Mouse (Mus musculus) liver, embryonic 14.5 days (tissue): ENCODE measurements at regions not wholly inside any gene's neighbourhood (a gene's known extent, or its start where the extent isn't known, plus 50 kb on each side); places are given as distances from the start of the nearest gene placed in this dataset.
A peak's percentile ranks its signal among the peaks of the same experiment; 100 is the strongest.

Experiments
- ATAC-seq: fragments of 200-750 bp; cut with Nextera tagmentation; 2 replicates; pipeline ENCODE4 v1.8.0; 2017; ENCODE audit warnings: moderate number of reproducible peaks, mild to moderate bottlenecking, moderate library complexity; ENCODE audit not compliant: insufficient read depth
- DNase-seq, 3 experiments: peaks; one replicate each; pipeline ENCODE4 v3.0.0-alpha.2; 2012 to 2013; ENCODE audit warnings: low read depth in 3 of 3, low spot score in 3 of 3
- H3K27ac ChIP-seq: fragments of 300-500 bp; sonication (generic); 2 replicates; pipeline ENCODE4 v1.5.1; 2014; ENCODE audit warnings: moderate library complexity, mild to moderate bottlenecking, control low read depth, inconsistent platforms
- H3K27me3 ChIP-seq: fragments of 300-500 bp; sonication (generic); 2 replicates; pipeline ENCODE4 v1.6.1; 2014; ENCODE audit warnings: mild to moderate bottlenecking, low read length, moderate library complexity; ENCODE audit not compliant: control insufficient read depth, insufficient read depth
- H3K36me3 ChIP-seq: fragments of 300-500 bp; sonication (generic); replicated peaks from 2 replicates; pipeline ENCODE4 v1.6.1; 2014; ENCODE audit warnings: low read depth; ENCODE audit not compliant: control insufficient read depth, insufficient read depth
- H3K4me1 ChIP-seq, 2 experiments: fragments of 200-500 bp in 1 of 2; fragments of 300-500 bp in 1 of 2; sonication (generic) in 1 of 2; replicated peaks; 2 replicates each; pipeline ENCODE4 v1.6.1; 2012 to 2014; ENCODE audit warnings: antibody characterized with exemption in 1 of 2, inconsistent platforms in 1 of 2, low read length in 1 of 2; ENCODE audit not compliant: control insufficient read depth in 2 of 2, insufficient read depth in 2 of 2
- H3K4me2 ChIP-seq: fragments of 300-500 bp; sonication (generic); 2 replicates; pipeline ENCODE4 v1.6.1; 2014; ENCODE audit warnings: low read depth, mild to moderate bottlenecking, control low read depth, moderate library complexity
- H3K4me3 ChIP-seq, 2 experiments: fragments of 200-500 bp in 1 of 2; fragments of 300-500 bp in 1 of 2; sonication (generic) in 1 of 2; 2 replicates each; pipeline ENCODE4 v1.5.1; 2012 to 2014; ENCODE audit warnings: low read depth in 2 of 2, low read length in 2 of 2, mild to moderate bottlenecking in 2 of 2, control low read depth in 1 of 2, inconsistent platforms in 1 of 2, moderate library complexity in 1 of 2; ENCODE audit not compliant: insufficient read depth in 1 of 2
- H3K9ac ChIP-seq: fragments of 300-500 bp; sonication (generic); replicated peaks from 2 replicates; pipeline ENCODE4 v1.6.1; 2014; ENCODE audit warnings: mild to moderate bottlenecking, control low read depth, moderate library complexity
- H3K9me3 ChIP-seq: fragments of 300-500 bp; sonication (generic); 2 replicates; pipeline ENCODE4 v1.6.1; 2016; ENCODE audit warnings: low read length, mixed read lengths; ENCODE audit not compliant: control insufficient read depth
- CTCF ChIP-seq: IDR thresholded peaks from 2 replicates; pipeline ENCODE4 v1.5.1; 2016; ENCODE audit warnings: antibody characterized with exemption, low read depth, control low read depth
- EP300 ChIP-seq: IDR thresholded peaks from 2 replicates; pipeline ENCODE4 v1.6.1; 2016; ENCODE audit warnings: antibody characterized with exemption, low read depth
- WGBS: fragments of 180-500 bp; shearing (Covaris S2); extraction: QIAGEN DNeasy Blood & Tissue Kit; methylation state at CpG from one replicate; pipeline ENCODE4 v1.1.7; 2014; ENCODE audit not compliant: insufficient replicate concordance; 5-methylcytosine and 5-hydroxymethylcytosine counted together

DNA sequence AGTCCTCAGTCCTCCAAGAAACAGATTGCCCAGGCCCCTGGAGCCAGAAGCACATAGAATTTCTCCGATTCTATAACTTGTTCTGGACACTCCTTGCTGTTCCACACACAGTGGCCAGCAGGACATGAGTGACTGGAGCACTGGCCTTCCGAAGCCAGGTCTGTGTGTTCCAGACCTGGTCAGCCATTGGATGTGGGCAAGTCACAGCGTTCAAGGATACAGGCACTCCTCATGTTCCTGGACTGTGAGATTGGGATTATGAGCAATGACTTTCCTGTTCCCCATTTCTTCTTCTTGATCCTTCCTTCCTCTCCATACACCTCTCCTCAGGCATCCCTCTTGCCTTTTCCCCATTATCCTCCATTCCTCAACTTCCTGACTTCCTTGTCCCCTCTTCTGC, 281.8 kb upstream of the Gjb5 start:
- 53% methylated on average over 3 of the region's 3 CpGs for WGBS
- H3K27ac ChIP-seq: no peak overlapping the region
- no peaks in the 10 kb centered on the region for H3K4me1 ChIP-seq
- no peaks in the 10 kb centered on the region for H3K9me3 ChIP-seq
- DNase-seq: no peak
- H3K27me3 ChIP-seq: no peaks in the 10 kb centered on the region
- no peak overlapping the region for H3K4me2 ChIP-seq
- TF ChIP-seq EP300: no peak
- no peak for TF ChIP-seq CTCF
- no peak overlapping the region for H3K4me3 ChIP-seq
- no peak overlapping the region for H3K9ac ChIP-seq
- no peak for ATAC-seq
- H3K36me3 ChIP-seq: no peaks in the 10 kb centered on the region

DNA sequence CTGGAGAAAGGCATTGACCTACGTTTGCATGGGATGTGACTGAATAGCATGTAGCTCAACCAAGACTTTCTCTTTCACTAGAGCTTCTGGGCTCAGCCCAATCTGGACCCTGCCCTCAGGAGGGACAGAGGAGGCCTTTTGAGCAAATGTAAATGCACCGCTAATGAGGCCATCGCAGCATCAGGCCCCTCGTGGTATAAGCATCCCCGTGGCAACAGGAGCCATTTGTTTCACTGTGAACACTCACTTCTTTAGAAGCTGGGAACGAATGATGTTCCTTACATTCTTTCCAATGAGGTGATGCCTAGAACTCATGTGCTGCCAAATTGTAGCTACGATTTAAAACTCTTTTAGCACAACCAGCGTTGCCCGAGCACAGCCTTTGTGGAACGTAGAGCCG, 279.0 kb upstream of the Gjb5 start:
- Histone ChIP-seq H3K9me3 (no peaks in the 10 kb centered on the region), H3K9ac (no peak overlapping the region), H3K27ac (no peak overlapping the region), H3K27me3 (no peaks in the 10 kb centered on the region), H3K4me2 (no peak overlapping the region), H3K4me1 (no peaks in the 10 kb centered on the region), H3K4me3 (no peak overlapping the region), H3K36me3 (no peaks in the 10 kb centered on the region)
- DNase-seq: no peak
- TF ChIP-seq CTCF (no peak), EP300 (no peak)
- 52% methylated on average over 11 of the region's 11 CpGs for WGBS
- ATAC-seq: no peak

DNA sequence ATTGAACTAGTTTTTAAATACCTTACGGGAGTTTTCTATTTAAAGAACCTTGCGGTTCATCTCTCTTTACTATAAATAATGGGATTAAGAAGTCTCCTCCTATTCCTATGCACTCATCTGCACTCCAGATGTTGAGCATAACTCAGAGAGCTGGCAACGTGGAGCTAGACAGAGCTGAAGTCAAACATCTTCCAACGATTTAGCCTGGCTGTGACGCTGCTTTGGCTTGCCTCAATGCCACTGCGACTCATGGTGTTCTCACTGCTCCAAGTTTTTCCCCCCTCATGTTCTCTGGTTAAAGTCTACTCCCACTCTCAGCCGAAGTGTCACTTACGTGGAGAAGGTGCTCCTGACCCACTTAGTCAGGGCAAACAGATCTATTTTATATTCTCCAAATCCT, 277.3 kb upstream of the Gjb5 start:
- Histone ChIP-seq H3K36me3 (no peaks in the 10 kb centered on the region), H3K9ac (no peak overlapping the region), H3K4me3 (no peak overlapping the region), H3K4me2 (no peak overlapping the region), H3K9me3 (no peaks in the 10 kb centered on the region), H3K4me1 (no peaks in the 10 kb centered on the region), H3K27ac (no peak overlapping the region), H3K27me3 (no peaks in the 10 kb centered on the region)
- DNase-seq (no peak), ATAC-seq (no peak)
- no peak for TF ChIP-seq CTCF
- no peak for TF ChIP-seq EP300
- 69% methylated on average over 8 of the region's 8 CpGs for WGBS

DNA sequence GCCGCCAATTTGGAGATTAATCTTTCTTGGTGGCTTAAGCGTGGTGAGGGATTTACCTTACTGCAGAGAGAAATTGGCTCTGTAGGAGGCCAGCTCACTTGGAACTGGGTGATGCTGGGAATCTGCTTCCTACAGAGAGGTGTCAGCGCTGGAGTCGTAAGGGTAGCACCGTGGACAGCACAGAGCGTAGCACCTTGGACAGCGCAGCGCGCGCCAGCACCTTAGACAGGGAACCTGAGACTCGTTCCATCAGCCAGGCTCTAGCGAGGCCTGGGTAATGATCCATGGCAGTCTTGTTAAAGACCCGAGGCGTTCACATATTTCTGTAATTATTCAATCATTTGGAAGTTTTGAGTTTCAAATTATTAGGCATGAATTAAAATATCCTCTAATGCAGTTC, 261.9 kb upstream of the Gjb5 start:
- no peaks in the 10 kb centered on the region for H3K36me3 ChIP-seq

DNA sequence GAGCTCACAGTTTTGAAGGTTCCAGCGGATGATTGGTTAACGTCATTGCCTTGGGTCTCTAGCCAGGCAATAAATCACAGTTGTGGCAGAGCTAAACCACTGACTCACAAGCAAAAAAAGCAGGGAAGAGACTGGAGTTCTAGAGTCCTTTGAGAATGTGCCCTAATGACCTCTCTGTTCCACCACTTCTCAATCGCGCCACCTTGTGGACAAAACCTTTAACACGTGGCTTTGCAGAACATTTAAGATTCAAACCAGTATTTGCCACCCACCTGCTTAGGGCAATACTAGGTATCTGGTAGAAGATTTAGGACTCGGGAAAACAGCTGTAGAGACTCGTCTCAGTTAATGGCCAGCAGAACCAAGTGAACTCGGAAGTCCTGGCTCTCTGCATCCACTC, 254.8 kb upstream of the Gjb5 start:
- H3K27ac ChIP-seq: no peak overlapping the region
- H3K9ac ChIP-seq: no peak overlapping the region
- H3K27me3 ChIP-seq: no peaks in the 10 kb centered on the region
- no peak overlapping the region for H3K4me2 ChIP-seq
- peak; percentile 35; the same call in 1 of the 2 replicates for TF ChIP-seq CTCF
- no peak for TF ChIP-seq EP300
- no peaks in the 10 kb centered on the region for H3K4me1 ChIP-seq
- 33% methylated on average over 8 of the region's 8 CpGs for WGBS
- H3K4me3 ChIP-seq: no peak overlapping the region
- H3K36me3 ChIP-seq: no peaks in the 10 kb centered on the region
- ATAC-seq: no peak
- no peak for DNase-seq
- H3K9me3 ChIP-seq: no peaks in the 10 kb centered on the region

More for the DNA sequence above, 261.9 kb upstream of the Gjb5 start:
- Histone ChIP-seq H3K4me3 (no peak overlapping the region), H3K27ac (no peak overlapping the region), H3K9me3 (no peaks in the 10 kb centered on the region), H3K4me2 (no peak overlapping the region), H3K9ac (no peak overlapping the region), H3K27me3 (no peaks in the 10 kb centered on the region), H3K4me1 (no peaks in the 10 kb centered on the region)
- 8% methylated on average over 14 of the region's 14 CpGs for WGBS
- DNase-seq: no peak
- no peak for TF ChIP-seq EP300
- no peak for TF ChIP-seq CTCF
- ATAC-seq: no peak
